Mouse (Mus musculus): ENCODE measurements around the gene Vti1a.

Vti1a gene

DNA sequence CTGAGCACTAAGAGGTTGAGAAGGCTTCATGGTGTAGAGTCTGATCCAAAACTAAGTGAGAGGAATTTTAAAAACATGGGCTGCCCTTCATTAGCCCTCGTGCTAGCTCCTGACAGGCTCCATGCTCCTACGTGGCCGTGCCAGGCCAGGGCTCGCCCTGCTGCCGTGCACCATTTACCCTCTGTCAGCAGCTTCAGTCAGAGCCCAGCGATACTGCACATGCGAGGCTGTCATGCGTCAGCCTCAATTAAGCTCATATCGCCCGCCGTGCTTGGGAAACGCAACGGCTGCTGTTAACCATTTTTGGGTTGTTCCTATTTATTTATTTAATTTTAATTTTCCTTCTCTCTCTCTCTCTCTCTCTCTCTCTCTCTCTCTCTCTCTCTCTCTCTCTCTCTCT is 133.0 kb downstream of the Vti1a start:
- in situ Hi-C loops (cut with MboI, MseI): no loop called here

DNA sequence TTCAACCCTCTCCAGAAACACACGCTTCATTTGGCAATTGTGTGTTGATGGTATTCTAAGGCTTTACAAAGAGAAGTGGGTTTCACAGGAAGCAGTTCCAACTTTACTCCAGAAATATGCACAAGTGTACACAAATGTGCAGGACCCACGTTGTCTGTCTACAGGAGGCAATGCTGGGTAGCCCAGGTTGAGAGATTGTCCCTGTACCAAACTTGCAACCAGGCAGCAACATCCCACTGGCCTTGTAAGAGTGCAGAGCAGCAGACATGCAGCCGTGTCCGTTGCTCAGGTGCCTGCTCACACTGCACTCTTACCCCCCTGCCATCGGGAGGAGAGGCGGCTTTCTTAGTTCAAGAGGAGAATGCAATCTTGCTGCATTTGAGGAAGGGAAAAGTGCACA is 133.4 kb downstream of the Vti1a start:
- in situ Hi-C loops (cut with MboI, MseI): no loop called here

DNA sequence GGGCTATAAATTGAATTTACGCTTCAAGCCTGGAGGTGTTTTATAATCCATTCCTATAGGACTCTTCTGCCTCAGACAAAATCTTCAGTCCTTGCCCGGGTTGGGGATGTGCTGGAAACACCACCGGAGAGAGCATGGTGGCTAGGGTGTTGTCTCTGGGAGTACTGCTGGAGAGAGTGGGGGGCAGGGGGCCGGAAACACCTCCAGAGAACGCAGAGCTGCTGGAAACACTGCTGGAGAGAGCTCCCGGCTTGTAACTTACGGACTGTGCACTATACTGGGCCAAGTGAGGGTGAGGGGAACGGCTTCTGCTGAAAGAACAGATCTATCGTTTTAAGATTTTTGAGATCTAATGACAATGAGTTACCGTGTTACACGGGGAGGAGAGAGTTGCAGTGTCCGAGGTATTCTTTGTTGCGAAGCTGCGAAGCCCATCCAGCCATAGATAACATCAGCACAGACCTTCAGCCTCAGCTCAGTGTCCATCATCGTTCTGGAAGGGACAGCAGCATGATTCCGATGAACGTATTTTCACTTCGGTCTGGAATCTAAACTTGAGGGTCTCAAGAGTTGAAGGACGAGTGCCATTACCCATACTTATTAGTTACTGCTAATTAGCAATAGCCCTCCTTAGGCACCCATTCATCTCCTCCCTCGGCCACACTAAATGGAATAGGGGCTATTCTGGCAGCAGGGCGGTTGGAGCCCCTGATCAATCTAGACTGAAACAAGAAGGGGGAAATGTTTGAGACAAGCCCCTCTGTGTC is 140.4 kb downstream of the Vti1a start:
- in situ Hi-C loops (cut with MboI, MseI): no loop called here

DNA sequence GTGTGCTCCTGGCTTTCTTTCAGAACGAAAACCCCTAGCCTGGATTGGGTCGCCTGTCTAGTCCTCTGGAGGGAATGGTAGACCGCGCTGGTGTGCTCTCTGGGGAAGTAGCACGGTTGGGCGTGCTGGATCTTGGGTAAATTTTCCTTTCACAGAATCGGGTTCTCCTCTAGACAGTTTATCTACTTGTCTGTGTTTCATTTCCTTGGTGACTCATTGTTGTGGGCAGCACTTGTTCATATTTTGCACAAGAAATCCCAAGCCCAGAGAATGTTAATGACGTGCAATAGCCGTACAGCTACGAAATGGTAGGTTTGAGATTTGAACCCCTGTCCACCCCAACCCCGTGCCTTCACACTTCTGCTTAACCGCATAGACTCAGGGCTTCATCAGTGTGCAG is 145.9 kb downstream of the Vti1a start:
- in situ Hi-C loops (cut with MboI, MseI): no loop called here

DNA sequence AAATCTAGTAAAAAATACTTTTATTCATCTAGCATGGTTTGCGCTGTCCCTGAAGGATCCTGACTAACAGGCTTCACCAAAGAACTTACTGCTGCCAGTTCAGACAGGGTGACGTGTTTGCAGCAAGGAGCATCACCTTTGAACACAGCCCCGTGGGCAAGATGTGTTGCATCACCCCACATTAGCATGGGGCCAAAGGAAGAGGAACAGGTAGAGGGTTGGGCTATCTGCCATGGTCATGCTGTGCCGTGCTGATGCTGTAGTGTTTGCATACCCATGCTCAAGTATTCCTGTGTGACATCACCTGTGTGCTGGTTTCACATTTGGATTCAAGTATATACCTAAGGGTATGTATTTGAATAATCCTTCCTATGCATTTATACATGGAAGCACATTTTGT is 147.6 kb downstream of the Vti1a start:
- in situ Hi-C loops (cut with MboI, MseI): no loop called here

DNA sequence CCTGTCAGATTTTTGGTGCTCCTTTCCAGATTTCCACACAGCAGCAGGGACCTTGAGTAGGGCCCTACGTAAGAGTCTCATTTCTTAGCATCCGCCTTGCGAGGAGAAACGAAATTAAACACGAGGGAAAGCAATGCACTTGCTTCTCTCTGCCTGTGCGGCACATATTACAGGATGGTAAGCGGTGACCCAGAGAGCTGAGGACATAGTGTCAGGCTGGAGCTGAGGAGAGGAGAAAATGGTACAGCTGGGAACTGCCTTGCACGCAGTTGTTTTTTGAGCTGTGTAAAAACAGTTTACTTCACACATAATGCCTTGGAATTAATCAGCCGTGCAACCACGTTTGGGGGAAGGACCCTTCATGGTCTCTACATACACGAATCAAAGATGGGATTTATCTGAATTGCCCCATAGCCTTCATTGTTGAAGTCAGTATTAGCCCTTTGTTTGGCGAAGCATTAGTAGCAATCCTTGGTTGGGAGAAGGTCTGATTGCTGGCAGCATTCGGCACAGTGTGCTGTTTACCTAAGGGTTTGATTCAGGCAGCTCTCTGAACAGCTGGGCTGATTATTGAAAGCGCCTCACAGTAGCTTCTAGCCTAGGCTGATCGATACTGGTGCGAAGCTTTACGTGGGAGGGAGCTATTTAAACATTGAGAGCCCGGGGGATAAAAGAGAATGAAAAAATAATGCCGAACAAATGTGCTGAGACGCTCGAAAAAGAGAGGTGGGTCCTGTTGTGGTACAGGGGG is 153.4 kb downstream of the Vti1a start:
- in situ Hi-C loops (cut with MboI, MseI): loop anchor here (10.0 kb wide), 1 partner anchor 685 kb away; no protein-coding TSS in a partner anchor

DNA sequence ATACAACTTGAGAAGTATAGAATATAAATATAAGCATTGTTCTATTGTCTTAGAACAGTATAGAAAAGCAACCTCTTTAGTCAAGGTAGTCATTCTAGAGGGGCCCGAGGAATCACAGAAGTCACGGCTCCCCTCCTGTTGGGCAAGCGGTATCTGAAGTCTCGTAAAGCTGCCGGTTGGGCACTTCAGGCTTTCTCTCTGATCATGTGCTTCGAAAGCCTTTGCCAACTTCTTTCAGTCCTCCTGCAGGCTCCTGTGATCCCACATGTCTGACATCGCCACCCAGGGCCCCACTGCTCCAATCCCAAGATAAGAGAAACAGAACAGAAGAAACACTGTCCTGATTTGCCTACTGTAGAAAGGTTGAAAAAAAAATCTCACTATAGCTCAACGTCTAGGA is 156.5 kb downstream of the Vti1a start:
- in situ Hi-C loops (cut with MboI, MseI): loop anchor here (10.0 kb wide), 1 partner anchor 682 kb away; no protein-coding TSS in a partner anchor

DNA sequence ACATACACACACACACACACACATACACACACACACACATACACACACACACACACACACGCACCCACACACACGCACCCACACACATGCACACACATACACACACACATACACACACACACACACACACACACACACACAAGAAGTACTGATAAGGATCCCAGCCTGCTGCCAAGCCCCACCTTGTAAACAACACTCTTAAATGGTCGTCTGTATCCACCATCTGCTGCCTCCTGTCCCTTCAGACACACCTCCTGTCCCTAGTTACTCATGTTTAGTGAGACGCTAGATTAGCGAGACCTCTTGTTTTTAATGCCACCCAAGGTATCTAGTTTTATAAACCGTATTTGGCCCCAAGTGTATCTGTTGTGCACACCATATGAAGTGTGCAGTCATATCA is 158.1 kb downstream of the Vti1a start:
- in situ Hi-C loops (cut with MboI, MseI): loop anchor here (10.0 kb wide), 1 partner anchor 681 kb away; no protein-coding TSS in a partner anchor

DNA sequence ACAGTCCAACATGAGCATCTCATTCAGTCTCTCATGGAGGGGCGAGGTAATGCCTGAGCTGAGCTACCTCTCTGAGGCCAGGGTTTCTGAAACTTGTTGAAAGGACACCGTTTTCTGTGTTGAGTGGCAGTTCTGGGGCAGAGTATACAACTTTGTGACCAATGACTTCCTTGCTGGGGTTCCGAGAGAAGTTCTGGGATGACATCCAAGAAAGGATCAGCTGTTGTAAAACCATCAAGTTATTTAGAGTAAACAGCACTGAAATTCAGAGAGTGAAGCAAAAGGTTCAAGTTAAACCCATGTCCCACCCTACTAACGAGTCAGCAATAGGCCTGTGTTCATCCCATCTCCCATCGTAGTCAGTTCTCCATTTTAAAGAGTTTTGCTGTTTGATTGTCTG is 164.4 kb downstream of the Vti1a start:
- in situ Hi-C loops (cut with MboI, MseI): no loop called here

DNA sequence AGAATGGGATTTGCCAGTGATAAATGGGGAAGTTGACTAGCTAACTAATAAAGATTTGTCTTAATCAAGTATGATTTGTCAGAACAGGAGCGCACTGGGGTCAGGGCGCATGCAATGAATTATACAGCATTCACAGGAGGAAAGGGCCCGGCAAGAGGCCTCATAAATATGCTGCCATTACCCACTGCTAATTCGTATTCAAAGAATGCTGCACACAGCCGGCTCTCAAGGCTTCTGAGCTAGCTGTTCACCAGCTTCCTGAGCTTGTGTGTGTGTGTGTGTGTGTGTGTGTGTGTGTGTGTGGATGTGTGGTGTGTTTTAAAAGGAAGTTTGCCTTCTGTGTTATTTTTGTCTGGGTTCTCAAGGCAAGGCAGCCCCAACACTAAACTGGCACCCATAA is 165.2 kb downstream of the Vti1a start:
- in situ Hi-C loops (cut with MboI, MseI): no loop called here

DNA sequence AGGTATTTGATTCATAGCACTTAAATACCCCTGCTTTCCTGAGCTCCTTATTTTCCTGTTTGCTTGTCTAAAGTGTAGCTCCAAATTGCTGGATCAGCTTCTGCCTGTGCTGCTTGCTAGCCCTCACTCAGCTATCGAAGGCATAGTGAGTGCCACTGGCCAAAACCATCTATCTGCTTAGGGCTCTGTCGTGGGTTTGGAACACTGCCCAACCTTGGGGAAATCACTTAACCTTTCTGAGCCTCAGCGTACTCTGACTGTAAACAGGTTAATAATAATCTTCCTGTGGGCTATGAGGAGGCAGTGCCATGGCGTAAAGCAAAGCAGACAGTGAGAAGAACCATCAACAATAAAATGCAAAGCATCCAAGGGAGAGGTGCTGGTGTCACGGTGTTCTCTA is 167.4 kb downstream of the Vti1a start:
- in situ Hi-C loops (cut with MboI, MseI): no loop called here

DNA sequence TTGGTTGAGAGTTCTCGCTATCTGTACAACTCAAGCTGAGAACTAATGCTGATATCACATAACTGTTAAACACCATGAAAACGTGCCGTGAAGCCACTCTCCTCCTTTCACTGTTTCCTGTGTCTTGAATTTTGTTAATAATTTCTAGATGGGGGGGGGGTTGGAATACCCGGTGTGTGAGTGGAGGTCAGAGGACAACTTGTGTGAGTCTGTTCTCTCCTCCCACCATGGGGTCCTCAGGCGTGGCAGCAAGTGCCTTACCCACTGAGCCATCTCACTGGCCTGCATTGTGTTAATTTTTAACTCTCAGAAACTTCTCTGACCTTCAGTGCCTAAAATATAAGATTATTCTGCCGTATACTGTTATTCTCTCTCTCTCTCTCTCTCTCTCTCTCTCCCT is 168.5 kb downstream of the Vti1a start:
- in situ Hi-C loops (cut with MboI, MseI): no loop called here

DNA sequence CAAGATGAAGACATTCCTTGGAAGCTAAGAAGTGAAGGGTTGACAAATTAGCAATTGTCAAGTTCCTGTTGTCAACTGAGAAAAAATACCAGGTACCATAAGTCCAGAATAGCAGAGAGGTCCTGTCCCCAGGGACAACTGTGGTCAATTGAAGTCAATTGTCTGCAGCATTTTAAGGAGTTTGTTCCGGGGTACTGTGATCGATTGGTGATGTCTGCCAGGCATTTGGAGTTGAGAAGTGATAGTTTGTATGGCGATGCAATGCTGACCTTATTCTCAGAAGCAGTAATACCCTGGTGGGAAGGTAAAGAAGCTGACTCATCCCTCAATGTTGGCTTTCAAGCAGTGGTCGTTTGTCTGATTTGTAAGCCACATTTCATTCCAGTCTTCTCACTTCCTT is 170.4 kb downstream of the Vti1a start:
- in situ Hi-C loops (cut with MboI, MseI): no loop called here

DNA sequence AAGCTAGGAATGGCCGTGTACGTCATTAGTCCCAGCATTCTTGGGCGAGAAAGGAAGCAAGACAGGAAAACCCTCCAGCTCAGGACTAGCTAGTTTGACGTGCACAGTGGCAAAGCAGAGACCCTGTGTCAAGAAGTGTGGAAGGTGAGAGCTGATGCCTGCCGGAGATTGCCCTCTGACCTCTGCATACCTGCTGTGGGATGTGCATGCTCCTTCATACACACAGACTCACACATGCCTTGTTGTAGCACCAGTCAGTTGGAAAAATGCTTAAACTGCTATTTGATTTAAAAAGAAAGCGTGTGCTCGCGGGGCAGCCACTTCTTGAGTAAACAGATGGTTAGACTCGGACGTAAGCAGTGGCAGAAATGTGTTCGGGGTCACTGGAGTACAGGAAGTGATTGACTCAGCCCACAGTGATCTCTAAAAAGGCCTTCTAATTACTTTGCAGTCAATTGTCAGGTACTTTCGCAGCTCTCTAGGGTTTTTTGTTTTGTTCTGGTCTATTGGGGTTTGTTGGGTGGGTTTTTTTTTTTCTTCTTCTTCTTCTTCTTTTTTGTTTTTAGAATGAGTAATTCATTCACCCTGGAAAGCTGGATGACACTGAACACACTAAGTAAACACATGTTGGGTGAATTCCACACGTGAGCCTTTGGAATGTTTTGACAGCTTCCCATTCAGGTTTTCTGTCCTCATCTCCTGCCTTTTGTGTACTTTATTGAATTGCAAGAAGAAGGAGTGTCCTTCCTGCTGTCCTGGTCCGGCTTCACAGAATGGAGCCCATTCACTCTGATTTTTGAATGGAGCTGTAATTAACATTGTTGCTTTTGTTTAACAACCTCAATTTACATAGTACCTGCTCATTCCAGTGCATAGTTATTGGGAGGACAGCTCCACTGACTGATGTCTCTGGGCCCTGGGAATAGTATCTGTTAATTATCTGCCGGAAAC is 175.3 kb downstream of the Vti1a start:
- in situ Hi-C loops (cut with MboI, MseI): loop anchor here (10.0 kb wide), 1 partner anchor 1103 kb away; no protein-coding TSS in a partner anchor

DNA sequence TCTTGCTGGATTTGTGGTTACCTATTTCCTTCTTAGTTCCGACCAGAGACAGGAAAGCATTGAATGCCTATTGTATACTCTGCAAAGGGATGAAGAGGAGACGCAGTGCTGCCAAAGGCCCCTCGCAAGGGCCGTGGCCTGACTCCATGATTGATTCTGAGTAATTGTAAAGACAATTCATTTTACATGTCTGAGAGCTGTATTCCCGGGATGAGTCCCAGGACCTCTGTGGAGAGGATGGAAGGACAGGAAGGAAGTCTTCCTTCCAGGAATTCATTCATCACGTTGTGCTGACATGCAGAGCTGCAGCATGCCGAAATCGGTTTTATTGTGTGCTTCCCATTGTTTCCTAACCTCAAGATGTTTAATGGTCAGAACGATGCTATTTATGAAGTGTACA is 180.2 kb downstream of the Vti1a start:
- in situ Hi-C loops (cut with MboI, MseI): loop anchor here (10.0 kb wide), 1 partner anchor 1098 kb away; no protein-coding TSS in a partner anchor

DNA sequence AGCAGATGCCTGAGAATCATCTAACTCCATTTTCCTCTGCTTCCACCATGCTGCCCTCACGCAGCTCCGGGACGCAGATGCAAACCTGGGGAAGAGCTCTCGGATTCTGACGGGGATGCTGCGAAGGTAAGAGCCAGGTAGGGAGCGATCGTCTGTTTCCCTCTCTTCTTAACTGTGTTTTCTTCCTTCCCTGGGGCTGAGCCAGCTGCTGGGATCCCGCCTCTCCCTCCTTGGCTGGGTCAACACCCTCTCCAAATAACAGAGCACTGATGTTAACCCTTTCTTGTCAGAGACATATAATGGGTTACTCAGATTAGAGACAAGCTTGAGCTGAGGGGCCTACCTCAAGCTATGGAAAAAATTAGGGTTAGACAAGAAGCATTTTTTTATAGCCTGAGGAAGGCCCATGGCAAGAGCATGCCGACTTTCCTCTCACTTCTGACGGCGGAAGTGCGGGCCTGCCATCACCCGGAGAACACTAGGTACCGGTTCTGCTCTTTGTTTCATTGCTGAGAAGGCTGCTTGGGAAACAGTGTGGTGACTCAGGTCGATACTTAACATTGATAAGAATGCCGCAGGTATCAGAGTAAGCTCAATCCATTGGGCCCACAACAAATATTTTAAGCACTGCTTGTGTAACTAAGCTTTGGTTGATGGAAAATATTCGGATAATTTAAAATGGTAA is 183.2 kb downstream of the Vti1a start:
- in situ Hi-C loops (cut with MboI, MseI): loop anchor here (10.0 kb wide), 1 partner anchor 1095 kb away; no protein-coding TSS in a partner anchor

DNA sequence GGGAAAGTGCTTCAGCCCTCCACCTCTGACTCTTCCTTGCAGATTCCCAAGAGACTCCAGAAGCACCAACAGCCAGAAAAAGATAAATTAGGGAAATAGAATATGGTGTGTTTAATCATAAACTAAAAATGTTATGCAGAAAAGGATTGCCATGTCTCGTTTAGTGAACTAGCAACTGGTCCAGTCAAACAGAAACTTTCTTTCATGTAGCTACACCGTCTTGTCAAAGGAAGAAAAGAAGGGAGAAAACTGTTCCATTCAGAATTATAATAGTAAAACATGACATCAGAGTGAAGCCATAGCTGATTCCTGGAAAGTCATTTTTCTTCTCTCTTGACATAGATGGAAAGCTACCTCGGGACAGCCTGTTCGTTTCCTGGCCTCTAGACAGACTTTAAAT is 185.9 kb downstream of the Vti1a start:
- in situ Hi-C loops (cut with MboI, MseI): no loop called here

DNA sequence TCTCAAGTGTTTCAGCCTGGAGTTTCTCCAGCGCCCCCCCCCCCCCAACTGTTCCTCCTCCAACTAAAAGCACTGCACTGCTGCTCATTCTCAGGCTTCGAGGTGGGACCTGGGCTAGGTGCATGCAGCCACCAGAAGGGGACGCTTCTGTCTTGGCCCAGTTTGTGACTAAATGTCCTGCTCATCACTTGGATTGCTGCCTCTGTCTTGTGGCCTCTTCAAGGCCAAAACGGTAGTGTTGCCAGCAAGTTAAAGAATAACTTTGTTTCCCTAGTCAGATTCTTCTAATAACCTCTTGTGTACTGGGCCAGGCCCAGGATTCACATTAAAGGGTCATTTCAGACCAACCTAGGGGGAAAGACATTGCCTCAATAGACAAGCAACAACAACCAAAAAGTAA is 187.7 kb downstream of the Vti1a start:
- in situ Hi-C loops (cut with MboI, MseI): no loop called here

DNA sequence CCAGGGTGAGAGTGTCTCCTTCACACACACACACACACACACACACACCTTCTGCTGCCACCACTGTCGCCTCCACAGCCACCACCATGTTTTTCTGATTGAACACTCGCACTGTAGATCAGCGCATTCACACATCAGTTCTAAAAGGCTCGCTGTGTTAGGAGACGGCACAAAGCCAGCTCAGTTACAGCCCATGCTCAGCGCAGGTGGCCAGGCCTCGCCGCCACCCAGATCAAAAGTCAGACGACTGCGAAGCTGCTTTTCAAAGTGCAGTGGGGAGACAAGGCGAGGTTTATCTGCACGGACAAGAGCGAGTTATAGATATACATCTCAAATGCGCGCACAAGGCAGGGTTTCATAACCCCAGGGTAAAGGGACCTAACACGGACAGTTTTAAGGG is 191.7 kb downstream of the Vti1a start:
- in situ Hi-C loops (cut with MboI, MseI): no loop called here

DNA sequence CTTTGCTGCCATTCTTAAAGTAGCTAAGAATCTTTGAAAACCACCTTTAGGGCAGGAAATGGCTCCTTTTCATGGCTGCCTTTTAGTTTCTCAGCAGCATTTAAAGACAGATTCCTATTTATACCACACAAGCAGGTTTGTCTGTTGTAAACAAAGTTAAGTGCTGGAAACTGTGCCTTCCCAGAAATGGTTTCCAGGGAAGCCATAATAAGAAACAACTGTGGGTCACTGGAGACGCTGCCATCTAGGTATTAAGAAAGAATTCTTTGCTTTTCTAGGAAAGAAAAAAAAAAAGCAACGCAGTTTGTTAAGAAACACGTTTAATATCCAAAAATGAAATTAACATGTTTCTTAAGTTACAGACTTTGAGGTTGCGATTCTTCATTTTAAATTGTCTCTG is 192.1 kb downstream of the Vti1a start:
- in situ Hi-C loops (cut with MboI, MseI): no loop called here

DNA sequence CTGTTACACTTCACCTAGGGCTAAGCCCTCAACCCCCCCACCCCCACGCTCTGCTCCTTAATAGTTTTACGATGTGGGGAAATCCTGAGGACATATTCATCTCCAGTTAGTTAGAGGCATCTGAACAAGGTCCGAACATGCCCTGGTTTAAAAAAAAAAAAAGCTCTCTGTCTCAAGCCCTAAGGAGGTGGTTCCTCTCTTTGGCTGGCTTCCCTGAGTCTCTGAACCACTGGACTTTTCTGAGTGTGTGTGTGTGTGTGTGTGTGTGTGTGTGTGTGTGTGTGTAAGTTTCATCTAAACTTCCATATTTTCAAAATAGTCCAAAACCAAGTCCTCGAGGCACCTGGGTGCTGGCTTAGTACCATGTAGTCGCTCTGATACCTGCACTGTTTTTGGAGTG is 192.9 kb downstream of the Vti1a start:
- in situ Hi-C loops (cut with MboI, MseI): no loop called here

Measured in T-helper 1 cell (primary cell).